Mouse (Mus musculus): Measurements from ENCODE around the gene Gltp.

DNA sequence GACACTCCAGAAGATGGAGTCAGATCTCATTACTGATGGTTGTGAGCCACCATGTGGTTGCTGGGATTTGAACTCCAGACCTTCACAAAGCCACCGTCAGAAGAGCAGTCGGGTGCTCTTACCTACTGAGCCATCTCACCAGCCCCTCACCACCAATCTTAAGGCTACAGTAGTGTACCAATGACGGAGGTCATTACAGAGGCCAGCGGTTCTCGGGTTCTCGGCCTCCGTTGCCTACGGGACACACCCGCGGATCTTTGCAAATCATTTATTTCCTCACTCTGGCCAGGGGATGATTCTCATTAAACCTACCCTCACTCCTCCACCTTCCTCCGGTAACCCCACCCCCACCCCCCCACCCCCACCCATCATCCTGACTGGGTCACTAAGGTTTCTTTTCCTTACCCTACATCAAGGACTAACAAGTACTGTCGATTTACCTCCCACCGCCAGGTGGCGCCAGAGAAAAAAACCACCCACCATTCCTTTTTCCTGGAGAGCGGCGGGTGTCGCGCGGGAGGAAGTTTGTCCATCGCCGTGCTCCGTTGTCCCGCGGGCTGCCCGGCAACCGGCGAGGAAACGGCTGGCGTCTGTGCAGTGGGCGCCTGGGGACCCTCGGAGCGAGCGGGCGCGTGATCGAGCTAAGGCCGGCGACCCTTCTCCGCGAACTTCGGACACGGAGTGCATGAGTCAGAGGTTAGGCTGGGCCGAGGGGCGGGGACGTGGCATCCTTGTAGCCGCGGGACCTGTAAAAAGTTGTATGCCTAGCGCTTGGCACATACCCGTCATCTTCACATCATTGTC, 16.7 kb upstream of the Gltp start, which contains the start of gene Tchp:
- TF ChIP-seq CTCF (IDR thresholded peaks at IDR 0.05; ENCODE audit: low read depth, low read length) (peak; percentile 59), EP300 (IDR thresholded peaks at IDR 0.05; ENCODE audit: insufficient read depth, low read depth, low read length) (no peak)
